Mouse (Mus musculus) heart, embryonic 12.5 days (tissue): ENCODE measurements around the gene Gm9913. TPM values are rescaled to one million over a fixed set of nuclear protein-coding genes. Genes with fewer than 3 reads are reported as not detected.
A peak's percentile ranks its signal among the peaks of the same experiment; 100 is the strongest.

Experiments used
- ATAC-seq: fragments of 200-750 bp; cut with Nextera tagmentation; 2 replicates; pipeline ENCODE4 v1.8.0; 2017; ENCODE audit warnings: moderate TSS enrichment, moderate library complexity; ENCODE audit not compliant: insufficient number of reproducible peaks, low FRiP score
- H3K27ac ChIP-seq: fragments of 300-500 bp; sonication (generic); 2 replicates; pipeline ENCODE4 v1.5.1; 2016; ENCODE audit warnings: mild to moderate bottlenecking, moderate library complexity; ENCODE audit not compliant: poor library complexity, severe bottlenecking
- H3K27me3 ChIP-seq: fragments of 300-500 bp; sonication (generic); replicated peaks from 2 replicates; pipeline ENCODE4 v1.6.1; 2016; ENCODE audit warnings: mild to moderate bottlenecking, moderate library complexity
- H3K36me3 ChIP-seq: fragments of 300-500 bp; sonication (generic); 2 replicates; pipeline ENCODE4 v1.6.1; 2016; ENCODE audit warnings: mild to moderate bottlenecking, moderate library complexity
- H3K4me1 ChIP-seq: fragments of 300-500 bp; sonication (generic); replicated peaks from 2 replicates; pipeline ENCODE4 v1.6.1; 2016; ENCODE audit warnings: mild to moderate bottlenecking
- H3K4me2 ChIP-seq: fragments of 300-500 bp; sonication (generic); 2 replicates; pipeline ENCODE4 v1.6.1; 2016; ENCODE audit warnings: mild to moderate bottlenecking, moderate library complexity
- H3K4me3 ChIP-seq: fragments of 300-500 bp; sonication (generic); 2 replicates; pipeline ENCODE4 v1.5.1; 2016; ENCODE audit warnings: mild to moderate bottlenecking
- H3K9ac ChIP-seq: fragments of 300-500 bp; sonication (generic); 2 replicates; pipeline ENCODE4 v1.6.1; 2016; ENCODE audit warnings: mild to moderate bottlenecking, moderate library complexity
- H3K9me3 ChIP-seq: fragments of 300-500 bp; sonication (generic); replicated peaks from 2 replicates; pipeline ENCODE4 v1.6.1; 2016; ENCODE audit warnings: mild to moderate bottlenecking, moderate library complexity
- WGBS: fragments of 180-500 bp; shearing (Covaris S2); methylation state at CpG from one replicate; pipeline ENCODE4 v1.1.7; 2016; 5-methylcytosine and 5-hydroxymethylcytosine counted together
- polyA plus RNA-seq: library from polyadenylated mRNA; unstranded; fragments of >200 nt; fragmentation: Nextera tagmentation; extraction: Ambion mirVana; gene quantifications from 2 replicates; pipeline ENCODE4 v1.2.1, GENCODE M21; 2016

The Gm9913 gene
- polyA plus RNA-seq, 1 experiment from 2014 or later, result 0.70 TPM

- H3K4me1 ChIP-seq, result peaks cover 26% of the 10 kb centered on the region
- H3K9me3 ChIP-seq, result peaks cover 4% of the 10 kb centered on the region; the same call in 1 of the 2 replicates
- no peak overlapping the region for H3K4me3 ChIP-seq
- no peaks in the 10 kb centered on the region for H3K27me3 ChIP-seq
- peaks cover 36% of the 10 kb centered on the region for H3K36me3 ChIP-seq
- no peak overlapping the region for H3K9ac ChIP-seq
- H3K27ac ChIP-seq, result no peak overlapping the region
- no peak overlapping the region for H3K4me2 ChIP-seq
- ATAC-seq, result no peak
- 67% methylated on average over 7 of the region's 7 CpGs for WGBS
Measured at GRCm38 (mm10) chr2:125498216-125498615, 6.7 kb upstream of the Gm9913 start.

- H3K4me1 ChIP-seq, result peaks cover 11% of the 10 kb centered on the region; the same call in 1 of the 2 replicates
- H3K9me3 ChIP-seq, result peaks cover 4% of the 10 kb centered on the region; the same call in 1 of the 2 replicates
- no peak overlapping the region for H3K27ac ChIP-seq
- no peak for ATAC-seq
- no peaks in the 10 kb centered on the region for H3K27me3 ChIP-seq
- H3K4me2 ChIP-seq, result no peak overlapping the region
- H3K36me3 ChIP-seq, result peaks cover 28% of the 10 kb centered on the region
- no peak overlapping the region for H3K9ac ChIP-seq
- no peak overlapping the region for H3K4me3 ChIP-seq
Measured at GRCm38 (mm10) chr2:125501526-125501925, 3.4 kb upstream of the Gm9913 start.

DNA sequence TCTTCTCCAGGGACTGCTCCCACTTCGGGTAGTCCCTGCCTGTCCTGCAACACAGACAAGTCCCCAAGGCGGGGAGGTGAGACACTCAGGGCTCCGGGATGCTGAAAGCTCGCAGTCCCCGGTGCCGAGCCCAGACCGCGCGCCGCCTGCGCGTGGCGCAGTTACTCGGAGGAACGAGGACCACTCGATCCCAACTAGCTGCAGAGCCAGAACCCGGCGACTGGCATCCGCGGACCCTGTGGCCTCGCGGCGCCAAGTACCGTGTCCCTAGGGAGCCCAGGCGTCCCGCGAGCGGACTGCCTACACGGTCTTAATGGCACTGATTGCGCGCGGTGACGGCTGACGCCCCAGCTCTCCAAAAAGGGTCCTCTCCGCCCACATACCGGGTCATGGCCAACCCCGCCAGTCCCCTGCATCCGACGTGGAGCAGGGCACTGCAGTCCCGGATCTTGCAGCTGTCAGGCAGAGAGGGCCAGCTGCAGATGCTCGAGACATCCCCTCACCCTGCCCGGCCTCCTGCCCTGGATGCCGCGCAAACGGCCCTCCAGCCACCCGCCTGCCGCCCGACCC, 942 bp downstream of the Gm9913 start:
- under 1% methylated on average over 48 of the region's 48 CpGs for WGBS
- no peaks in the 10 kb centered on the region for H3K27me3 ChIP-seq

GRCm38 (mm10) chr2:125506316-125507054, 1.6 kb downstream of the Gm9913 start:
- peak overlapping the region; percentile 83 for H3K9ac ChIP-seq
- peak overlapping the region; percentile 83 for H3K4me2 ChIP-seq
- peaks cover 14% of the 10 kb centered on the region for H3K36me3 ChIP-seq
- H3K4me1 ChIP-seq, result 0 out of 2 replicates have a peak, but pooled peaks cover 11% of the 10 kb centered on the region
- peak; percentile 87 for ATAC-seq
- peak overlapping the region; percentile 69 for H3K4me3 ChIP-seq
- 1% methylated on average over 37 of the region's 37 CpGs for WGBS
- H3K27ac ChIP-seq, result peak overlapping the region; percentile 76
- H3K9me3 ChIP-seq, result peaks cover 2% of the 10 kb centered on the region; the same call in 1 of the 2 replicates
- H3K27me3 ChIP-seq, result no peaks in the 10 kb centered on the region

More for the DNA sequence above, 942 bp downstream of the Gm9913 start:
- Histone ChIP-seq H3K9ac (peak overlapping the region; percentile 83), H3K9me3 (peaks cover 4% of the 10 kb centered on the region; the same call in 1 of the 2 replicates), H3K36me3 (peaks cover 16% of the 10 kb centered on the region), H3K4me1 (0 out of 2 replicates have a peak, but pooled peaks cover 12% of the 10 kb centered on the region), H3K4me3 (peak overlapping the region; percentile 69), H3K4me2 (peak overlapping the region; percentile 83), H3K27ac (peak overlapping the region; percentile 76)
- peak; percentile 75 for ATAC-seq

- H3K36me3 ChIP-seq, result peaks cover 2% of the 10 kb centered on the region; the same call in 1 of the 2 replicates
- H3K9me3 ChIP-seq, result no peaks in the 10 kb centered on the region
- WGBS, result 80% methylated on average over 4 of the region's 4 CpGs
- H3K27ac ChIP-seq, result peak within 1 kb of the TSS; percentile 76
- ATAC-seq, result no peak
- H3K27me3 ChIP-seq, result no peaks in the 10 kb centered on the region
- 0 out of 2 replicates have a peak, but pooled peaks cover 6% of the 10 kb centered on the region for H3K4me1 ChIP-seq
- peak within 1 kb of the TSS; percentile 69 for H3K4me3 ChIP-seq
- peak within 1 kb of the TSS; percentile 83 for H3K4me2 ChIP-seq
- H3K9ac ChIP-seq, result peak within 1 kb of the TSS; percentile 83
Measured at GRCm38 (mm10) chr2:125507893-125508292, 3.0 kb downstream of the Gm9913 start, which contains the start of gene Fbn1. Fbn1 (minus strand) TSS chr2:125507993.

DNA sequence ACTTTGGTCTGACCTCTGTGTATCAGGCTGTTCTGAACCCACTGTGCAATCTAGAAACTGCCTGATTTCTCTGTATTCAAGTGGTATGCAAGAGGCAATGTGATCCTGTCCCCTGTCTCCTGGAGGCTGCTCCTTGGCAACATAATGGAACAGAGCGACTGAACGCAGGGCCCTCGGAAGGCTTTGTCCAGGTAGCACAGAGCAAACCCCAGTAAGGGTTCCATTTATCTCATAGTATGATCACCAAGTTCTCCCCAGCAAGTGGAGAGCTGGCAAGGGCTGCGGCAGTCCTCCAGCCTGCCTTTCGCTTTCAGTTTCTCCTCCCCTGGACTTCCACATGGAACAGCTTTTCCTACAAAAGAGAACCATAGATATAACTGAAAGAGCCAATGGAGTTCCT, 3.5 kb downstream of the Gm9913 start:
- 87% methylated on average over 5 of the region's 5 CpGs for WGBS
- no peak for ATAC-seq

DNA sequence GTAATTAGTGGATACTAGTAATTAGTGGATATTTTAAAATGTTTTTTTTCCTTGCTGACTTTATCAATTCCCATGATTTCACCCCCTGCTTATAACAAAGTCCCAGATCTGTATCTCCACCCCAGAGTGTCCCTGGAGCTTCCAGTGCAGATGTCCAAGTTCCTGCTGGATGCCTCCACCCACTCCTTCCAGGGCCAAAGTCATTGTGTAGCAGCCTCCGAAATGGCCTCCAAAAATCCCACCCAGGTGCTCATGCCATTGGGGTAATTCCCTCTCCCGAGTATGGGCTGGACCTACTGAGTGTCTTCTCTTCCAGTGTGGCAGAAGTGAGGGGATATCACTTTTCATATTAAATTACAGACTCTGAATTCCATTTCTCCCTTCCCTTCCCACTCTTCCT, 5.9 kb downstream of the Gm9913 start:
- Histone ChIP-seq H3K36me3 (no peaks in the 10 kb centered on the region), H3K4me1 (peaks cover 12% of the 10 kb centered on the region), H3K9me3 (no peaks in the 10 kb centered on the region), H3K27ac (no peak overlapping the region), H3K27me3 (no peaks in the 10 kb centered on the region), H3K4me3 (no peak overlapping the region), H3K4me2 (no peak overlapping the region), H3K9ac (no peak overlapping the region)
- WGBS, result 70% methylated on average over 2 of the region's 2 CpGs
- no peak for ATAC-seq

More for the DNA sequence above, 3.5 kb downstream of the Gm9913 start:
- no peak overlapping the region for H3K4me3 ChIP-seq
- H3K9me3 ChIP-seq, result no peaks in the 10 kb centered on the region
- H3K36me3 ChIP-seq, result no peaks in the 10 kb centered on the region
- H3K9ac ChIP-seq, result no peak overlapping the region
- no peak overlapping the region for H3K4me2 ChIP-seq
- H3K4me1 ChIP-seq, result 0 out of 2 replicates have a peak, but pooled peaks cover 4% of the 10 kb centered on the region
- no peak overlapping the region for H3K27ac ChIP-seq
- H3K27me3 ChIP-seq, result no peaks in the 10 kb centered on the region

- H3K9ac ChIP-seq, result no peak overlapping the region
- H3K4me1 ChIP-seq, result peaks cover 20% of the 10 kb centered on the region
- H3K4me2 ChIP-seq, result no peak overlapping the region
- ATAC-seq, result no peak
- no peaks in the 10 kb centered on the region for H3K9me3 ChIP-seq
- peak overlapping the region; percentile 35; the same call in 1 of the 2 replicates for H3K27ac ChIP-seq
- H3K27me3 ChIP-seq, result no peaks in the 10 kb centered on the region
- WGBS, result 54% methylated on average over 4 of the region's 4 CpGs
- no peaks in the 10 kb centered on the region for H3K36me3 ChIP-seq
- no peak overlapping the region for H3K4me3 ChIP-seq
Measured at GRCm38 (mm10) chr2:125511898-125512297, 7.0 kb downstream of the Gm9913 start.

DNA sequence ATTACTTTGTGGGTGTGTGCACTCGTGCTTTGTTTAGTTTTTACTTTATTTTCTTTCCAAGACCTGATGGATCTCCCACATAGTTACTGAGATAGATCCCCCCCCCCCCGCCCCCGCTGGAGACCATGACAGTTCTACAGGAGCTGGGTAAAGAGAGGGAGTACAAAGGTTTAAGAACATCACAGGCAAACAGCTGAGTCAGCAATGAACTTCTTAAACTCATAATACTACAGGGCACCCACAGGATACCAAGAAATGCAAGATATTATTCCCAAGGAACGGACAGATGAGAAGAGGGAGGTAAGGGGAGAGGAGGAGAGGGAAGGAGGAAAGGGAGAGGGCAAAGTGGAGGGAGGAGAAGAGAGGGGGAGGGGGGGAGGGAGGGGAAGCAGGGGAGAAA, 7.7 kb downstream of the Gm9913 start:
- ATAC-seq, result no peak
- no peak overlapping the region for H3K27ac ChIP-seq
- H3K36me3 ChIP-seq, result no peaks in the 10 kb centered on the region
- H3K9ac ChIP-seq, result no peak overlapping the region
- H3K4me1 ChIP-seq, result peaks cover 19% of the 10 kb centered on the region
- H3K4me2 ChIP-seq, result no peak overlapping the region
- H3K4me3 ChIP-seq, result no peak overlapping the region
- H3K27me3 ChIP-seq, result no peaks in the 10 kb centered on the region
- H3K9me3 ChIP-seq, result no peaks in the 10 kb centered on the region
- 74% methylated on average over 4 of the region's 4 CpGs for WGBS

DNA sequence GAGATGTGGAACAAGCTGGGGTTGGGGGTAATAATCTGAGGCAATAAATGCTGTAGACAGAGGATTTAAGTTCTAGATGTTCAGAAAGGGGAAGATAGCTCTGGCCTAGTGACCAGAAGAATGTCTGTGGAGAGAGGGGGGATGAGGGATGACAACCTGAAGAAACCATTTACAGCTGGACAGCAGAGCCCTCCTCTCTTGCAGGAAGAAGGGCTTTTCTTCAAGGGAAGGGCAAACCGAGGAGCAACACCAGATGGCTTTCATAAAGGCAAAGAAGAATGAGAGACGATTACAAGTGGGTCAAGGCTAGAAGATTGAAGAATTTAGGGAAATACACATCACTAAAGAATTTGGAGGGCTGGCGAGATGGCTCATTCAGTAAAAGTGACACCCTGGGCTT, 9.5 kb downstream of the Gm9913 start:
- H3K27me3 ChIP-seq, result no peaks in the 10 kb centered on the region
- no peak overlapping the region for H3K4me3 ChIP-seq
- no peak overlapping the region for H3K4me2 ChIP-seq
- WGBS, result 46% methylated on average over 3 of the region's 3 CpGs
- no peak for ATAC-seq
- no peak overlapping the region for H3K27ac ChIP-seq
- no peaks in the 10 kb centered on the region for H3K9me3 ChIP-seq
- H3K9ac ChIP-seq, result no peak overlapping the region
- peaks cover 19% of the 10 kb centered on the region for H3K4me1 ChIP-seq
- H3K36me3 ChIP-seq, result no peaks in the 10 kb centered on the region

- Histone ChIP-seq H3K4me2 (no peak overlapping the region), H3K4me1 (peaks cover 19% of the 10 kb centered on the region), H3K27ac (peak overlapping the region; percentile 76), H3K9ac (no peak overlapping the region), H3K36me3 (no peaks in the 10 kb centered on the region), H3K9me3 (no peaks in the 10 kb centered on the region), H3K4me3 (no peak overlapping the region), H3K27me3 (no peaks in the 10 kb centered on the region)
- WGBS, result 32% methylated on average over 12 of the region's 12 CpGs
- no peak for ATAC-seq
Measured at GRCm38 (mm10) chr2:125515291-125516057, 10.6 kb downstream of the Gm9913 start.
